Mouse (Mus musculus) hindbrain, embryonic 11.5 days (tissue): ENCODE data around the gene Ptprg. TPM values are rescaled to one million over a fixed set of nuclear protein-coding genes. Genes with fewer than 3 reads are reported as not detected.

Experiments used
- ATAC-seq: fragments of 200-750 bp; cut with Nextera tagmentation; 2 replicates; pipeline ENCODE4 v1.8.0; 2017; ENCODE audit warnings: mild to moderate bottlenecking, moderate TSS enrichment, moderate library complexity; ENCODE audit not compliant: low FRiP score
- DNase-seq: peaks from one replicate; pipeline ENCODE4 v3.0.0-alpha.2; 2015; ENCODE audit warnings: low spot score
- H3K27ac ChIP-seq: fragments of 300-500 bp; sonication (generic); 2 replicates; pipeline ENCODE4 v1.5.1; 2014; ENCODE audit warnings: mild to moderate bottlenecking, low read depth, low read length
- H3K27me3 ChIP-seq: fragments of 300-500 bp; sonication (generic); 2 replicates; pipeline ENCODE4 v1.6.1; 2014; ENCODE audit warnings: mild to moderate bottlenecking, low read length, moderate library complexity, mixed read lengths; ENCODE audit not compliant: control insufficient read depth, insufficient read depth
- H3K36me3 ChIP-seq: fragments of 300-500 bp; sonication (generic); 2 replicates; pipeline ENCODE4 v1.6.1; 2014; ENCODE audit warnings: mild to moderate bottlenecking, low read length, moderate library complexity, mixed read lengths; ENCODE audit not compliant: control insufficient read depth, insufficient read depth
- H3K4me1 ChIP-seq: fragments of 300-500 bp; sonication (generic); replicated peaks from 2 replicates; pipeline ENCODE4 v1.6.1; 2014; ENCODE audit warnings: low read length, mixed read lengths; ENCODE audit not compliant: control insufficient read depth, insufficient read depth
- H3K4me2 ChIP-seq: fragments of 300-500 bp; sonication (generic); replicated peaks from 2 replicates; pipeline ENCODE4 v1.6.1; 2014; ENCODE audit warnings: mild to moderate bottlenecking, low read depth, low read length
- H3K4me3 ChIP-seq: fragments of 300-500 bp; sonication (generic); 2 replicates; pipeline ENCODE4 v1.5.1; 2014; ENCODE audit warnings: low read depth, low read length
- H3K9ac ChIP-seq: fragments of 300-500 bp; sonication (generic); 2 replicates; pipeline ENCODE4 v1.6.1; 2014; ENCODE audit warnings: low read depth, low read length
- H3K9me3 ChIP-seq: fragments of 300-500 bp; sonication (generic); 2 replicates; pipeline ENCODE4 v1.6.1; 2016; ENCODE audit warnings: low read length; ENCODE audit not compliant: control insufficient read depth
- WGBS: fragments of 180-500 bp; shearing (Covaris S2); extraction: QIAGEN DNeasy Blood & Tissue Kit; methylation state at CpG from one replicate; pipeline ENCODE4 v1.1.7; 2014; 5-methylcytosine and 5-hydroxymethylcytosine counted together
- polyA plus RNA-seq: library from polyadenylated mRNA; unstranded; fragments of >200 nt; fragmentation: Nextera tagmentation; extraction: Ambion mirVana; gene quantifications from 2 replicates; pipeline ENCODE4 v1.2.1, GENCODE M21; 2014

The Ptprg gene
- polyA plus RNA-seq, 1 experiment from 2014 or later, result 45.0 TPM

- Histone ChIP-seq H3K4me1 (no peaks in the 10 kb centered on the region), H3K9ac (no peak overlapping the region), H3K4me3 (no peak overlapping the region), H3K36me3 (no peaks in the 10 kb centered on the region), H3K27me3 (no peaks in the 10 kb centered on the region), H3K9me3 (no peaks in the 10 kb centered on the region), H3K27ac (no peak overlapping the region), H3K4me2 (no peak overlapping the region)
- DNase-seq (no peak), ATAC-seq (no peak)
- WGBS, result 83% methylated on average over 3 of the region's 3 CpGs
Observed at GRCm38 (mm10) chr14:11672981-11673547, 119.7 kb downstream of the Ptprg start.

DNA sequence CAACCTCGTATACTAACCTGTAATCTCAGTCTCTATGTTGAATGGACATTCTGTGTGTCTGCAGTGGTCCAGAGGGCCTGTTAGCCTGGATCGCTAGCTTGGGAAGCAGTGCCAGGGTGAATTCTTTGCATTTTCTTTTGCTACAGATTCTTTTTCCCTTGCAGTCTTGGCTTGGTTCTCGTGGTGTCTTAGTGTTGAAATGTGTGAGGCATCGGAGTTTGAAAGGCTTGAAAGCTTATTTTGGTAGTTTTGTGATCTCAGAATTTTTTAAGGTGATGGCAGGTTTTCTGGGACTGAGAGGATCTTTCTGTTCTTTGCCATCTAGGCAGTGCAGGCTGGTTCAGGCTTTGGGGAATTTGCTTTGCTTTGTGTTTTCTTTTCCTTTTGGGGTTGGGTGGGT, 124.9 kb downstream of the Ptprg start:
- DNase-seq (no peak), ATAC-seq (no peak)
- Histone ChIP-seq H3K4me2 (no peak overlapping the region), H3K9me3 (no peaks in the 10 kb centered on the region), H3K36me3 (no peaks in the 10 kb centered on the region), H3K27ac (no peak overlapping the region), H3K4me3 (no peak overlapping the region), H3K4me1 (no peaks in the 10 kb centered on the region), H3K27me3 (no peaks in the 10 kb centered on the region), H3K9ac (no peak overlapping the region)
- 87% methylated on average over 4 of the region's 4 CpGs for WGBS

DNA sequence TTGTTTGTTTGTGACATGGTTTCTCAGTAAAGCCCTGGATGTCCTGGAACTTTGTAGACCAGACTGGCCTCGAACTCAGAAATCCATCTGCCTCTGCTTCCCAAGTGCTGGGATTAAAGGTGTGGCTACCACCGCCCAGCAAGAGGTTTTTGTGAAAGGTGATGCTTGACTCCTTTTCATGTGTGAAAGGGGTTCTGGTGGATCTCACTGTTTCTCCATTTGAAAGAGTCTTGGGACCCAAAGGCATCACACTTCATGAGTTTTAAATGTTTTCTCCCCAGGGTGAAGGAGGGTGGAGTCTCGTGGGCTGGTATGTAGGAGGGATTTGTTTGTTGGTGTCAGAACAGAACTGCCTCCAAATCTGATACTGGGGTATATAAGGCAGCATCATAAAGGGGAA, 126.4 kb downstream of the Ptprg start:
- Histone ChIP-seq H3K4me3 (no peak overlapping the region), H3K9ac (no peak overlapping the region), H3K36me3 (no peaks in the 10 kb centered on the region), H3K4me2 (no peak overlapping the region), H3K27ac (no peak overlapping the region), H3K4me1 (peaks cover 5% of the 10 kb centered on the region; the same call in 1 of the 2 replicates), H3K27me3 (no peaks in the 10 kb centered on the region), H3K9me3 (no peaks in the 10 kb centered on the region)
- DNase-seq, result no peak
- 70% methylated on average over 3 of the region's 3 CpGs for WGBS
- ATAC-seq, result no peak

GRCm38 (mm10) chr14:11680621-11681020, 127.3 kb downstream of the Ptprg start:
- Histone ChIP-seq H3K9ac (no peak overlapping the region), H3K36me3 (no peaks in the 10 kb centered on the region), H3K27me3 (no peaks in the 10 kb centered on the region), H3K4me2 (no peak overlapping the region), H3K4me1 (peaks cover 5% of the 10 kb centered on the region; the same call in 1 of the 2 replicates), H3K4me3 (no peak overlapping the region), H3K27ac (no peak overlapping the region), H3K9me3 (no peaks in the 10 kb centered on the region)
- 85% methylated on average over 2 of the region's 2 CpGs for WGBS
- DNase-seq (no peak), ATAC-seq (no peak)

DNA sequence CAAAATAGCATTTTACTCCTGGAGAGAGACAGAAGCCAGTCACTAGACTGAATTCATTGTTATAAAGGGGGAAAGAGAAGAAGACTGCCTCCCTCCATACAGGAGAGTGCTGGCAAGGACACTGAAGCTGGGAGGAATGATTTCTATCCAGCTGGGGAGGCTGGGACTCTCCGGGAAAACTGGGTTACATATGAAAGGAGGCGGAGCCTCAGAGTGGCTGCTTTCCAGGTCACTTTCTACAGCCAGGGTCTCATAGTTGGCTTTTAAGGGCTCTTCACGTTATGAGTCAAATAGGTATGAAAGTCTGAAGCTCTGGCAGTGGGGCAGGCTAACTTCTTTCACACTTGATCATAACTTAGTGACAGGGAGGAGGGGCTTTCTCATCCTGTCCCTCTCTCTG, 129.1 kb downstream of the Ptprg start:
- H3K4me1 ChIP-seq, result peaks cover 5% of the 10 kb centered on the region; the same call in 1 of the 2 replicates
- H3K4me3 ChIP-seq, result no peak overlapping the region
- no peak for ATAC-seq
- no peak for DNase-seq
- no peak overlapping the region for H3K4me2 ChIP-seq
- H3K9ac ChIP-seq, result no peak overlapping the region
- no peaks in the 10 kb centered on the region for H3K36me3 ChIP-seq
- no peaks in the 10 kb centered on the region for H3K27me3 ChIP-seq
- H3K27ac ChIP-seq, result no peak overlapping the region
- WGBS, result 20% methylated on average over 3 of the region's 3 CpGs
- H3K9me3 ChIP-seq, result no peaks in the 10 kb centered on the region

DNA sequence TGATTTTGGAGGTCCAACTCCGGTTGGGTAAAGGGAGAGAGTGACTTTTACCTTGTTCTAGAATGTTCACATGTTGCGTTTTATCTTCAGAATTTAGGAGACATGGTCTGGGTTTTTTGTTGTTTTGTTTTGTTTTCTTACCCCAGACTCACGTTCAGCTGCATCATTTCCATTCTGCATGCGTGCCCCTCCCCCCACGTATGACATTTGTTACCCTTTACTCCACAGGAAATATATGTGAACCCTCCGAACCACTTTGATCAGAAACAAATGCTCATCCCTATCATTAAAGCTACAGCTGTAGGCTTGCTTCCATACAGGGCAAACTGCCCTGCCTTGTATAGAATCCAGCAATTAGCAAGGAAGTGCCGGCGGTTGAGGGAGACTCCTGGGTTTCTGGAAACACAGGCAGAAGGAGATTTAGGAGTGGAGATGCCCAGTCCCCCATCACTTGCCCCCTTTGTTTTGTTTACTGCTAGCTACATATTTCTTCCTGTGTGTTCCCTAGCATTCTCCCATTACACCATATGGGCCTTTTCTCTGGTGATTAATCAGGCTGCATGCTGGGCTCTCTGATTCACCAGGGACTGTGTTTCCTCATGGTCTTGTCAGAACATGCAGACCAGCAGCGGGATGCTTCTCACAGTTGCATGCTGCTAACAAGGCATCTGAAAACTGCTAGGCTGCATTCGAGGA, 130.2 kb downstream of the Ptprg start:
- Histone ChIP-seq H3K9ac (no peak overlapping the region), H3K27me3 (no peaks in the 10 kb centered on the region), H3K4me2 (no peak overlapping the region), H3K36me3 (no peaks in the 10 kb centered on the region), H3K4me3 (no peak overlapping the region), H3K27ac (no peak overlapping the region), H3K4me1 (peaks cover 5% of the 10 kb centered on the region; the same call in 1 of the 2 replicates), H3K9me3 (no peaks in the 10 kb centered on the region)
- 37% methylated on average over 10 of the region's 10 CpGs for WGBS
- DNase-seq (peak; percentile 32), ATAC-seq (peak; percentile 77)

- H3K4me2 ChIP-seq, result no peak overlapping the region
- H3K9me3 ChIP-seq, result no peaks in the 10 kb centered on the region
- peak; percentile 15 for ATAC-seq
- no peak overlapping the region for H3K4me3 ChIP-seq
- H3K27ac ChIP-seq, result no peak overlapping the region
- no peaks in the 10 kb centered on the region for H3K27me3 ChIP-seq
- no peak for DNase-seq
- no peaks in the 10 kb centered on the region for H3K36me3 ChIP-seq
- 56% methylated on average over 2 of the region's 2 CpGs for WGBS
- H3K9ac ChIP-seq, result no peak overlapping the region
- peaks cover 5% of the 10 kb centered on the region; the same call in 1 of the 2 replicates for H3K4me1 ChIP-seq
Observed at GRCm38 (mm10) chr14:11684104-11684503, 130.8 kb downstream of the Ptprg start.

DNA sequence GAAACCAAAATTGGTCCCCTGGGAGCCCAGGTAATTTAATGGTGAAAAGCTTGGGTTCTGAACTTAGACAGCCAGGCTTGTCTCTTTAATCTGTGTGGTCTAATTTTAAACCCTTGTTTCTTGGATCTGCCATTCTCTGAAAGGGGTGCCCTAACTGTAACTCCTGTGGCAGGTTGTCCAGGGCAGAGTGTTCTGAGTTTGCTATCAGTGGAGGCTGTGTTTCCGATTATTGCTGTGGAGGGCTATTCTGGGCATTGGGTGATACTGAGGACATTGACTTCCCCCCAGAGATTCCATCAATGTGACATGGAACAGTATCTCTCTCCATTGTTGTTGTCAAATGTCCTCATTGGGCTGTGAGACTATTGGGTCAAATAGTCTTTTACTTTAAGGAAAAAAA, 134.2 kb downstream of the Ptprg start:
- Histone ChIP-seq H3K9ac (no peak overlapping the region), H3K4me3 (no peak overlapping the region), H3K27me3 (no peaks in the 10 kb centered on the region), H3K4me2 (no peak overlapping the region), H3K27ac (no peak overlapping the region), H3K9me3 (no peaks in the 10 kb centered on the region), H3K4me1 (peaks cover 5% of the 10 kb centered on the region; the same call in 1 of the 2 replicates), H3K36me3 (no peaks in the 10 kb centered on the region)
- no peak for DNase-seq
- ATAC-seq, result no peak
- WGBS, result 86% methylated on average over 1 of the region's 1 CpGs

GRCm38 (mm10) chr14:11688142-11688541, 134.8 kb downstream of the Ptprg start:
- H3K4me1 ChIP-seq, result peaks cover 5% of the 10 kb centered on the region; the same call in 1 of the 2 replicates
- H3K36me3 ChIP-seq, result no peaks in the 10 kb centered on the region
- H3K27me3 ChIP-seq, result no peaks in the 10 kb centered on the region
- DNase-seq, result no peak
- no peak overlapping the region for H3K4me3 ChIP-seq
- no peaks in the 10 kb centered on the region for H3K9me3 ChIP-seq
- 78% methylated on average over 6 of the region's 6 CpGs for WGBS
- H3K4me2 ChIP-seq, result no peak overlapping the region
- no peak for ATAC-seq
- no peak overlapping the region for H3K27ac ChIP-seq
- H3K9ac ChIP-seq, result no peak overlapping the region
